Mouse (Mus musculus): Measurements from ENCODE around the gene Ifna14.

DNA sequence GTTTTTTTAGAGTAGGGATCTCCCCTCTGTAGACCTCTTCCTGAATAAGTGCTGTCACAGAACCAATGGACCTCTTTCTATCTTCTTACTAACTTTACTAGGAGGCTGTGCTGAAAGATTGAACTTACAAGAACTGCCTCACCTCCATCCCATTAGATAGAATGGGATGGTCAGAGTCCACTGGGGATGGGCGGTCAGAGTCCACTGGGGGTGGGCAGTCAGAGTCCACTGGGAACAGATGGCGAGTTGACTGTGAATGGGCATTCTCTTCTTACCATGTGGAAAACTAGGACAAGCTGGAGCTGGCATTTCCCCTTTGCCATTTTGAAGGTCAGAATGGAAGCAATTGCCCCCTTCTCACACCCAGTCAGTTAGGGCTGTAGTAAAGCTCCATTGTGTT lies 38.1 kb downstream of the Ifna14 start:
- no peak for TF ChIP-seq CTCF (IDR thresholded peaks at IDR 0.05; ENCODE audit: borderline replicate concordance, control insufficient read depth, extremely low read depth, insufficient read depth, low read length, poor library complexity)
- TF ChIP-seq POLR2A (IDR thresholded peaks at IDR 0.05; ENCODE audit: control insufficient read depth, extremely low read depth, insufficient read depth, low read length, poor library complexity) = no peak
